Mouse (Mus musculus) heart, adult 2 months (tissue): ENCODE data around the gene Trpm1.

Source experiments
- CTCF ChIP-seq: fragments of 200-600 bp; IDR thresholded peaks from 2 replicates; pipeline ENCODE4 v1.8.1; 2022; ENCODE audit warnings: antibody characterized with exemption, mild to moderate bottlenecking, moderate library complexity
- POLR2A ChIP-seq: fragments of 200-500 bp; IDR thresholded peaks from 2 replicates; pipeline ENCODE4 v1.6.1; 2011; ENCODE audit warnings: mild to moderate bottlenecking, low read depth, low read length, control low read depth; ENCODE audit not compliant: insufficient read depth

GRCm38 (mm10) chr7:64223215-64223614 lies 69.6 kb downstream of the Trpm1 start:
- no peak for TF ChIP-seq CTCF
- no peak for TF ChIP-seq POLR2A
